Mouse (Mus musculus) adrenal gland, postnatal 14 days (tissue): ENCODE results near the gene Sult1a1. TPM values are rescaled to one million over a fixed set of nuclear protein-coding genes. Genes with fewer than 3 reads are reported as not detected.

Experiments
- DNase-seq: peaks from one replicate; pipeline ENCODE4 v3.0.0; 2021; ENCODE audit warnings: mixed read lengths
- total RNA-seq: library from RNA; stranded (reverse); gene quantifications from 2 replicates; pipeline ENCODE4 v1.2.3, GENCODE M21; 2021

Sult1a1 gene
- total RNA-seq, 1 experiment from 2014 or later, result 83.8 TPM

GRCm38 (mm10) chr7:126624774-126625173 lies 51.5 kb downstream of the Sult1a1 start:
- DNase-seq, result no peak

- no peak for DNase-seq
These were observed 52.9 kb downstream of the Sult1a1 start for GRCm38 (mm10) chr7:126623381-126623780.

Other genes starting within 250 kb of the Sult1a1 start
- gene Rabep2, start 247.7 kb downstream of the Sult1a1 start, total RNA-seq, result 35.7 and 45.2 TPM in 2 replicates
- 0.33 and 0.68 TPM in 2 replicates for gene Atp2a1, start 213.3 kb downstream of the Sult1a1 start, total RNA-seq
- gene Sh2b1, start 201.0 kb downstream of the Sult1a1 start, total RNA-seq, result 52.3 and 56.4 TPM in 2 replicates
- 221 and 223 TPM in 2 replicates for gene Tufm, start 189.1 kb downstream of the Sult1a1 start, total RNA-seq
- gene Atxn2l, start 173.0 kb downstream of the Sult1a1 start, total RNA-seq, result 90.3 and 96.7 TPM in 2 replicates
- 241 and 262 TPM in 2 replicates for gene Eif3c, start 110.0 kb downstream of the Sult1a1 start, total RNA-seq
- 2.9 and 3.5 TPM in 2 replicates for gene Apobr, start 91.5 kb downstream of the Sult1a1 start, total RNA-seq
- 25.3 and 31.1 TPM in 2 replicates for gene Cln3, start 90.6 kb downstream of the Sult1a1 start, total RNA-seq
- gene Il27, start 81.5 kb downstream of the Sult1a1 start, total RNA-seq, result not detected in 2 replicates
- gene Nupr1, start 45.6 kb downstream of the Sult1a1 start, total RNA-seq, result 16.2 and 21.5 TPM in 2 replicates
- gene Sgf29, start 27.1 kb downstream of the Sult1a1 start, total RNA-seq, result 38.3 and 48.0 TPM in 2 replicates
- 74.9 and 82.9 TPM in 2 replicates for gene Bola2, start 19.0 kb upstream of the Sult1a1 start, total RNA-seq
- 10.7 and 18.6 TPM in 2 replicates for gene Slx1b, start 19.4 kb upstream of the Sult1a1 start, total RNA-seq
- gene Coro1a, start 31.4 kb upstream of the Sult1a1 start, total RNA-seq, result 12.0 and 78.1 TPM in 2 replicates
- gene Mapk3, start 83.2 kb upstream of the Sult1a1 start, total RNA-seq, result 128 and 136 TPM in 2 replicates
- 3.8 and 5.6 TPM in 2 replicates for gene Gdpd3, start 89.9 kb upstream of the Sult1a1 start, total RNA-seq
- 129 and 173 TPM in 2 replicates for gene Ypel3, start 100.5 kb upstream of the Sult1a1 start, total RNA-seq
- 1.2 and 1.5 TPM in 2 replicates for gene Tbx6, start 105.1 kb upstream of the Sult1a1 start, total RNA-seq
- 94.7 and 109 TPM in 2 replicates for gene Ppp4c, start 116.1 kb upstream of the Sult1a1 start, total RNA-seq
- gene Fam57b, start 121.2 kb upstream of the Sult1a1 start, total RNA-seq, result 32.1 and 32.5 TPM in 2 replicates
- gene 4930451I11Rik, start 155.2 kb upstream of the Sult1a1 start, total RNA-seq, result not detected in 2 replicates
- 0.63 and 0.64 TPM in 2 replicates for gene Doc2a, start 171.0 kb upstream of the Sult1a1 start, total RNA-seq
- 24.1 and 30.2 TPM in 2 replicates for gene Hirip3, start 185.5 kb upstream of the Sult1a1 start, total RNA-seq
- 39.2 and 41.9 TPM in 2 replicates for gene Ino80e, start 185.9 kb upstream of the Sult1a1 start, total RNA-seq
- gene Taok2, start 208.3 kb upstream of the Sult1a1 start, total RNA-seq, result 68.8 and 79.4 TPM in 2 replicates
- 27.6 and 27.9 TPM in 2 replicates for gene Tmem219, start 246.5 kb upstream of the Sult1a1 start, total RNA-seq